Mouse (Mus musculus) forebrain, embryonic 13.5 days (tissue): ENCODE measurements around the gene Dlg2. TPM values are rescaled to one million over a fixed set of nuclear protein-coding genes. Genes with fewer than 3 reads are reported as not detected.
A peak's percentile ranks its signal among the peaks of the same experiment; 100 is the strongest.

Experiments
- ATAC-seq: fragments of 200-750 bp; cut with Nextera tagmentation; 2 replicates; pipeline ENCODE4 v1.8.0; 2017
- H3K27ac ChIP-seq: fragments of 300-500 bp; sonication (generic); 2 replicates; pipeline ENCODE4 v1.5.1; 2015; ENCODE audit warnings: inconsistent platforms, mild to moderate bottlenecking, moderate library complexity
- H3K27me3 ChIP-seq: fragments of 300-500 bp; sonication (generic); 2 replicates; pipeline ENCODE4 v1.6.1; 2015; ENCODE audit warnings: mild to moderate bottlenecking, inconsistent platforms
- H3K36me3 ChIP-seq: fragments of 300-500 bp; sonication (generic); 2 replicates; pipeline ENCODE4 v1.6.1; 2015; ENCODE audit warnings: mild to moderate bottlenecking, inconsistent platforms; ENCODE audit not compliant: poor library complexity, severe bottlenecking
- H3K4me1 ChIP-seq: fragments of 300-500 bp; sonication (generic); 2 replicates; pipeline ENCODE4 v1.6.1; 2015; ENCODE audit warnings: inconsistent platforms
- H3K4me2 ChIP-seq: fragments of 300-500 bp; sonication (generic); 2 replicates; pipeline ENCODE4 v1.6.1; 2015; ENCODE audit warnings: inconsistent platforms, mild to moderate bottlenecking, moderate library complexity
- H3K4me3 ChIP-seq: fragments of 300-500 bp; sonication (generic); 2 replicates; pipeline ENCODE4 v1.5.1; 2015; ENCODE audit warnings: mild to moderate bottlenecking, inconsistent platforms
- H3K9ac ChIP-seq: fragments of 300-500 bp; sonication (generic); 2 replicates; pipeline ENCODE4 v1.6.1; 2015; ENCODE audit warnings: mild to moderate bottlenecking, inconsistent platforms
- H3K9me3 ChIP-seq: fragments of 300-500 bp; sonication (generic); replicated peaks from 2 replicates; pipeline ENCODE4 v1.6.1; 2016; ENCODE audit warnings: inconsistent platforms
- WGBS: fragments of 180-500 bp; shearing (Covaris S2); methylation state at CpG from one replicate; pipeline ENCODE4 v1.1.7; 2015; 5-methylcytosine and 5-hydroxymethylcytosine counted together
- polyA plus RNA-seq: library from polyadenylated mRNA; unstranded; fragments of >200 nt; fragmentation: Nextera tagmentation; extraction: Ambion mirVana; gene quantifications from 2 replicates; pipeline ENCODE4 v1.2.1, GENCODE M21; 2015

Dlg2 gene
- polyA plus RNA-seq, 1 experiment from 2014 or later: 10.1 TPM

DNA sequence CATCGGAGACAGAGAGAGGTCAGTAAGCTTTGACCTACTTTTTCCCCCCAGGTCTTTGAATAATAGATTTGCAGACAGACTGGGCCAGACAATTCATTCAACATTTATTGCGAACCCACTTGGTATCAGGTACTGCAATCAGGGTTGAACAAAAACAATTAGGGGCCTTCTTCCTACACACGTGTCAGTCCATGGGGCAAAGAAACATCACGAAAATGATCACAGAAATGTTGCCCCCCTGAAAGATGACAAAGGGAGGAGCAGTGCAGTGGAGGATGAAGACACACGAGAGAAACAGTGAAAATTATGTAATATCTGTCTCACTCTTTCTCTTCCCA, 966.9 kb downstream of the Dlg2 start:
- Histone ChIP-seq H3K4me1 (peaks cover 18% of the 10 kb centered on the region), H3K9ac (no peak overlapping the region), H3K27me3 (no peaks in the 10 kb centered on the region), H3K4me3 (no peak overlapping the region), H3K36me3 (no peaks in the 10 kb centered on the region), H3K27ac (peak overlapping the region; percentile 89), H3K9me3 (no peaks in the 10 kb centered on the region), H3K4me2 (peak overlapping the region; percentile 20; the same call in 1 of the 2 replicates)
- peak; percentile 16 for ATAC-seq
- 65% methylated on average over 5 of the region's 5 CpGs for WGBS

- no peak for ATAC-seq
- WGBS: 75% methylated on average over 3 of the region's 3 CpGs
- Histone ChIP-seq H3K27ac (peak overlapping the region; percentile 89), H3K9ac (no peak overlapping the region), H3K4me3 (no peak overlapping the region), H3K4me2 (no peak overlapping the region), H3K36me3 (no peaks in the 10 kb centered on the region), H3K27me3 (no peaks in the 10 kb centered on the region), H3K9me3 (no peaks in the 10 kb centered on the region), H3K4me1 (peaks cover 18% of the 10 kb centered on the region)
Measured at GRCm38 (mm10) chr7:91443913-91444312, 967.4 kb downstream of the Dlg2 start.

GRCm38 (mm10) chr7:91444728-91445127, 968.3 kb downstream of the Dlg2 start:
- 69% methylated on average over 3 of the region's 3 CpGs for WGBS

DNA sequence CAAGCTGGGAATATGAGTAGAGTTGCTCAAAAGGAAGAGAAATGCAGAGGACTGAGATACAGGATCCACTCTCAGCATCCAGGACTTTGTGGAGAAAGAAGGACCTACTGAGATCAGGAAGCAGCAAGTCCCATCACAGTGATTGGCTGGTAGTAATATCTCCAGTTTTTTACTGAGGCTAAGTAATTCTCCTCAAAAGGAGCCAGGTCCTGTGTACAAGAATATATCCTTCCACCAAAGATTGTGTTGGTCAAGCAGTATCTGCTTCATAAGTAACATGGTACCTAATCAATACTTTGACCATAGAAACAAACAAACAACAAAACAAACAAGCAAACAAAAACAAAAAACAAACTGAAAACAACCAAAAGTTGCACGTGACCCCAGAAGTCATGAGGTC, 980.3 kb downstream of the Dlg2 start:
- 8% methylated on average over 1 of the region's 1 CpGs for WGBS
- Histone ChIP-seq H3K27ac (no peak overlapping the region), H3K9me3 (no peaks in the 10 kb centered on the region), H3K27me3 (no peaks in the 10 kb centered on the region), H3K4me3 (no peak overlapping the region), H3K4me1 (no peaks in the 10 kb centered on the region), H3K9ac (no peak overlapping the region), H3K4me2 (no peak overlapping the region), H3K36me3 (no peaks in the 10 kb centered on the region)
- peak; percentile 40; the same call in 1 of the 2 replicates for ATAC-seq

More at GRCm38 (mm10) chr7:91444728-91445127, 968.3 kb downstream of the Dlg2 start:
- H3K27me3 ChIP-seq: no peaks in the 10 kb centered on the region
- H3K27ac ChIP-seq: no peak overlapping the region
- H3K4me2 ChIP-seq: no peak overlapping the region
- no peaks in the 10 kb centered on the region for H3K36me3 ChIP-seq
- H3K9me3 ChIP-seq: no peaks in the 10 kb centered on the region
- peaks cover 18% of the 10 kb centered on the region for H3K4me1 ChIP-seq
- ATAC-seq: no peak
- H3K4me3 ChIP-seq: no peak overlapping the region
- no peak overlapping the region for H3K9ac ChIP-seq

- H3K9me3 ChIP-seq: no peaks in the 10 kb centered on the region
- no peaks in the 10 kb centered on the region for H3K27me3 ChIP-seq
- no peak overlapping the region for H3K9ac ChIP-seq
- H3K4me1 ChIP-seq: no peaks in the 10 kb centered on the region
- ATAC-seq: peak; percentile 93
- 0% methylated on average over 1 of the region's 1 CpGs for WGBS
- H3K4me3 ChIP-seq: no peak overlapping the region
- no peak overlapping the region for H3K27ac ChIP-seq
- H3K36me3 ChIP-seq: no peaks in the 10 kb centered on the region
- H3K4me2 ChIP-seq: no peak overlapping the region
Measured at GRCm38 (mm10) chr7:91457207-91457606, 980.7 kb downstream of the Dlg2 start.

DNA sequence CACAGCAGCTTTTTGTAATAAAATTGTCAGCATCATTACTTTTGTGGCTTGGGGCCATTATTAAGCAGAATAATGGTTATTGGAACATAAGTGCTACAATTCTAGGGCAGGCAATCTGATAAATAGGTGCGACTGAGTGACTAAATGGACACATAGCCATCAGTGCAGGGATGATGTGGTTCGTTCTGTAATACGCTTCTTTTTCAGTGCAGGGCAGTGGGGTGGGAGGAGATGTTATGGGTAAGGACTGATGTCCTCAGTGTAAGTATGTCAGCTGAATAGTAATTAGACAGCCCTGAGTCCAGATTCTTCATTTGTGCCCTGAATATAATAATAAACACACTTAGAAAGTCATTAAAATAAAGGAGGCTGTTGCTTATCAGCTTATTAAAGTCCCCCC, 984.9 kb downstream of the Dlg2 start:
- Histone ChIP-seq H3K4me1 (0 out of 2 replicates have a peak, but pooled peaks cover 5% of the 10 kb centered on the region), H3K27me3 (no peaks in the 10 kb centered on the region), H3K27ac (no peak overlapping the region), H3K4me2 (no peak overlapping the region), H3K9ac (no peak overlapping the region), H3K4me3 (no peak overlapping the region), H3K9me3 (no peaks in the 10 kb centered on the region), H3K36me3 (no peaks in the 10 kb centered on the region)
- 86% methylated on average over 3 of the region's 3 CpGs for WGBS
- no peak for ATAC-seq

- no peak for ATAC-seq
- H3K9me3 ChIP-seq: no peaks in the 10 kb centered on the region
- H3K4me2 ChIP-seq: no peak overlapping the region
- H3K4me3 ChIP-seq: no peak overlapping the region
- no peak overlapping the region for H3K27ac ChIP-seq
- 0 out of 2 replicates have a peak, but pooled peaks cover 5% of the 10 kb centered on the region for H3K4me1 ChIP-seq
- H3K36me3 ChIP-seq: no peaks in the 10 kb centered on the region
- 55% methylated on average over 7 of the region's 7 CpGs for WGBS
- no peaks in the 10 kb centered on the region for H3K27me3 ChIP-seq
- no peak overlapping the region for H3K9ac ChIP-seq
Measured at GRCm38 (mm10) chr7:91463256-91463655, 986.8 kb downstream of the Dlg2 start.

- Histone ChIP-seq H3K4me1 (0 out of 2 replicates have a peak, but pooled peaks cover 5% of the 10 kb centered on the region), H3K27me3 (no peaks in the 10 kb centered on the region), H3K4me2 (no peak overlapping the region), H3K9ac (no peak overlapping the region), H3K4me3 (no peak overlapping the region), H3K9me3 (no peaks in the 10 kb centered on the region), H3K27ac (no peak overlapping the region), H3K36me3 (no peaks in the 10 kb centered on the region)
- 88% methylated on average over 3 of the region's 3 CpGs for WGBS
- ATAC-seq: no peak
Measured at GRCm38 (mm10) chr7:91467061-91467460, 990.6 kb downstream of the Dlg2 start.

DNA sequence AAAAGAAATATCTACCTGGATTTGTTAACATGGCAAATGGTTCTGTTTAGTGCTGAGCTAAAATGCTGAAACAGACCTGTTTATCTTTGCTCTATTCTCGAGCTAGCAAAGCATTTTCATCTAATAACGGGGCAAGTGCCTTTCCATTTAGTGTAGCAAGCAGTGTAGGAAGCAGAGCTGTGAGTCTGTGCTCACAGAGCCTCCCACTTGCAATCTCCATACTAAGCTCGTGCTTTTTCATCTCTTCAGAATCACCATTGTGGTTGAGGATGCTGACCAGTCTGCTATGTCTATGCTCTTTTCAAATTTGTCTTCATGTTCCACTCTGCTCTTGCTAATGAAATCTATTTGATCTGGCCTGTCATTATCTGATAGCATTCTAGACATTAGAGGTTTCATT, 1002.7 kb downstream of the Dlg2 start:
- no peaks in the 10 kb centered on the region for H3K36me3 ChIP-seq
- no peak overlapping the region for H3K9ac ChIP-seq
- no peak overlapping the region for H3K4me2 ChIP-seq
- no peaks in the 10 kb centered on the region for H3K27me3 ChIP-seq
- no peak for ATAC-seq
- H3K4me3 ChIP-seq: no peak overlapping the region
- no peak overlapping the region for H3K27ac ChIP-seq
- WGBS: 68% methylated on average over 3 of the region's 3 CpGs
- no peaks in the 10 kb centered on the region for H3K4me1 ChIP-seq
- H3K9me3 ChIP-seq: no peaks in the 10 kb centered on the region

- H3K9me3 ChIP-seq: no peaks in the 10 kb centered on the region
- H3K4me1 ChIP-seq: no peaks in the 10 kb centered on the region
- WGBS: 93% methylated on average over 1 of the region's 1 CpGs
- H3K27ac ChIP-seq: no peak overlapping the region
- no peaks in the 10 kb centered on the region for H3K27me3 ChIP-seq
- H3K9ac ChIP-seq: no peak overlapping the region
- no peak overlapping the region for H3K4me3 ChIP-seq
- H3K36me3 ChIP-seq: no peaks in the 10 kb centered on the region
- ATAC-seq: no peak
- no peak overlapping the region for H3K4me2 ChIP-seq
Measured at GRCm38 (mm10) chr7:91481574-91482197, 1005.2 kb downstream of the Dlg2 start.

GRCm38 (mm10) chr7:91493234-91493633, 1016.8 kb downstream of the Dlg2 start:
- Histone ChIP-seq H3K36me3 (no peaks in the 10 kb centered on the region), H3K9ac (no peak overlapping the region), H3K27me3 (no peaks in the 10 kb centered on the region), H3K4me3 (no peak overlapping the region), H3K4me2 (no peak overlapping the region), H3K27ac (no peak overlapping the region), H3K4me1 (no peaks in the 10 kb centered on the region), H3K9me3 (no peaks in the 10 kb centered on the region)
- ATAC-seq: no peak
- WGBS: 62% methylated on average over 3 of the region's 3 CpGs

DNA sequence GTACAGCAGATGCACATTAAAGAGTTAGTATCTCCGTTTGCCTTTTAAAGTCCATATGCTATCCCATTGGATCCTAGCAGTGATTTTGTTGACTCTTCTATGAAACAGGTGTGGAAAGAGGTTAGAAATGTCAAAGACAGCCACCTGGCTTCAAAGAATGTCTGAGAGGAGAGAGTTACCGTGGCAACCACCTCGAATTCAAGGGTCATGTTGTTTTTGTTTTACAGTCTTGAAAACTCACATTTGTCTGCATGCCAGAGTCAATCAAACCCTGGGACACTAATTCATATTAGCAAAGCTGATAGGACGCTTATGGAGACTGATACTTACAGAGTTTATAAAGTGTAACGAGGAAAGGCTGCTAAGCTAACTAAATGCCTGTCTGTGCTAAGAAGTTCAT, 1019.1 kb downstream of the Dlg2 start:
- no peak for ATAC-seq
- WGBS: 52% methylated on average over 5 of the region's 5 CpGs
- Histone ChIP-seq H3K27me3 (no peaks in the 10 kb centered on the region), H3K9ac (no peak overlapping the region), H3K4me1 (no peaks in the 10 kb centered on the region), H3K36me3 (no peaks in the 10 kb centered on the region), H3K4me2 (no peak overlapping the region), H3K4me3 (no peak overlapping the region), H3K27ac (no peak overlapping the region), H3K9me3 (no peaks in the 10 kb centered on the region)

- no peak for ATAC-seq
- no peak overlapping the region for H3K27ac ChIP-seq
- H3K9me3 ChIP-seq: no peaks in the 10 kb centered on the region
- H3K4me1 ChIP-seq: 0 out of 2 replicates have a peak, but pooled peaks cover 7% of the 10 kb centered on the region
- 55% methylated on average over 1 of the region's 1 CpGs for WGBS
- H3K9ac ChIP-seq: no peak overlapping the region
- no peak overlapping the region for H3K4me3 ChIP-seq
- H3K4me2 ChIP-seq: no peak overlapping the region
- H3K27me3 ChIP-seq: 0 out of 2 replicates have a peak, but pooled peaks cover 2% of the 10 kb centered on the region
- no peaks in the 10 kb centered on the region for H3K36me3 ChIP-seq
Measured at GRCm38 (mm10) chr7:91511119-91511518, 1034.6 kb downstream of the Dlg2 start.
